Mouse (Mus musculus): ENCODE results near the gene Bmper. TPM values are rescaled to one million over a fixed set of nuclear protein-coding genes. Genes with fewer than 3 reads are reported as not detected.

The Bmper gene
- total and polyA plus RNA-seq, 3 experiments, result 0.11 TPM; not detected in 2

- Histone ChIP-seq H3K4me3 (ENCODE audit: low read depth, low read length) (no peak overlapping the region), H3K36me3 (replicated peaks) (no peaks in the 10 kb centered on the region), H3K4me1 (ENCODE audit: insufficient read depth, low read depth, low read length) (no peaks in the 10 kb centered on the region), H3K27me3 (ENCODE audit: insufficient read depth, low read length) (peaks cover 5% of the 10 kb centered on the region; the same call in 1 of the 2 replicates), H3K9me3 (replicated peaks) (no peaks in the 10 kb centered on the region)
- no peak for TF ChIP-seq POLR2AphosphoS5 (IDR thresholded peaks at IDR 0.05; ENCODE audit: insufficient replicate concordance, low read depth, low read length)
- TF ChIP-seq TAL1 (conservative IDR thresholded peaks at IDR 0.05; ENCODE audit: low read depth, low read length), result no peak
- TF ChIP-seq CTCF (IDR thresholded peaks at IDR 0.05; ENCODE audit: low read depth, low read length), result no peak
- TF ChIP-seq GATA1 (IDR thresholded peaks at IDR 0.05; ENCODE audit: borderline replicate concordance, low read length), result no peak
- no peak for TF ChIP-seq GATA2 (IDR thresholded peaks at IDR 0.05; ENCODE audit: borderline replicate concordance, low read depth, low read length)
- DNase-seq (ENCODE audit: low spot score) (no peak), ATAC-seq (ENCODE audit: extremely low read depth, insufficient number of reproducible peaks, low FRiP score, poor library complexity, severe bottlenecking) (no peak)
These were observed 163.3 kb downstream of the Bmper start for GRCm38 (mm10) chr9:23386201-23386600.

GRCm38 (mm10) chr9:23390118-23390517 lies 167.2 kb downstream of the Bmper start:
- Histone ChIP-seq H3K4me1 (ENCODE audit: insufficient read depth, low read depth, low read length) (no peaks in the 10 kb centered on the region), H3K27me3 (ENCODE audit: insufficient read depth, low read length) (0 out of 2 replicates have a peak, but pooled peaks cover 3% of the 10 kb centered on the region), H3K9me3 (replicated peaks) (no peaks in the 10 kb centered on the region), H3K36me3 (replicated peaks) (no peaks in the 10 kb centered on the region), H3K4me3 (ENCODE audit: low read depth, low read length) (no peak overlapping the region)
- no peak for ATAC-seq (ENCODE audit: extremely low read depth, insufficient number of reproducible peaks, low FRiP score, poor library complexity, severe bottlenecking)
- no peak for DNase-seq (ENCODE audit: low spot score)
- no peak for TF ChIP-seq CTCF (IDR thresholded peaks at IDR 0.05; ENCODE audit: low read depth, low read length)
- no peak for TF ChIP-seq GATA1 (IDR thresholded peaks at IDR 0.05; ENCODE audit: borderline replicate concordance, low read length)
- TF ChIP-seq GATA2 (IDR thresholded peaks at IDR 0.05; ENCODE audit: borderline replicate concordance, low read depth, low read length), result no peak
- TF ChIP-seq POLR2AphosphoS5 (IDR thresholded peaks at IDR 0.05; ENCODE audit: insufficient replicate concordance, low read depth, low read length), result no peak
- TF ChIP-seq TAL1 (conservative IDR thresholded peaks at IDR 0.05; ENCODE audit: low read depth, low read length), result no peak

DNA sequence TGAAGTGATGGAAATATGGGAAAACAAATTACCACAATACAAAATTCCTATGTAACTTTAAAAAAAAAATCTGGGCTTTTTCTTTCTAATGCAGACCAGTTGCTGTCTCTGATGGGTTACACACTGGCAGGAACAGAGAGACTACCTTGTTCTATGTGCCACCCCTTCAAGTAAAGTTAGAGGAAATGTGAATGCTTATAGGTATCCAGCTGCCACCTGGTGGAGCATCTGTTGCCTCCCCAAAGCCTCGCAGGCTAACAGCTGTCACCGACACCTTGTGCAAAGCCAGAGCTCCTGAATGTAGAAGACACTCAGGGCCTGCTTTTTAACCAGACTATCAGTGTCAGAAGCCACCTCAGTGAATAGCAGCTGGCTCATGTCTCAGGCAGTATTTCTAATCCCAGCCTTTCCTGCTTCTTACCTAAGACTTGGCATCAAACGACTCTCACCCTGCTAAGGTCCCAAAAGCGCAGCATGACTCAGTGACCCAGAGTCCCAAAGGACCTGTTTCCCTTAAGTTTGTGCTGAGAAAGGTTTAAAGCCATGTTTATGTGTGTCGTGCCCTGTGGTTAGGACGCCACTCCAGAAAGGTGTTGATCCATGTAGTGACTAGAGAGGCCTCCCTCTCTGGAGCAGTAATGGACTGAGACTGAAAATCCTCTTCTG lies 171.9 kb downstream of the Bmper start:
- H3K4me1 ChIP-seq (ENCODE audit: insufficient read depth, low read depth, low read length), result no peaks in the 10 kb centered on the region
- no peak for DNase-seq (ENCODE audit: low spot score)
- no peak overlapping the region for H3K4me3 ChIP-seq (ENCODE audit: low read depth, low read length)
- H3K36me3 ChIP-seq (replicated peaks), result no peaks in the 10 kb centered on the region
- peaks cover 2% of the 10 kb centered on the region; the same call in 1 of the 2 replicates for H3K27me3 ChIP-seq (ENCODE audit: insufficient read depth, low read length)
- TF ChIP-seq GATA2 (IDR thresholded peaks at IDR 0.05; ENCODE audit: borderline replicate concordance, low read depth, low read length) (no peak), TAL1 (conservative IDR thresholded peaks at IDR 0.05; ENCODE audit: low read depth, low read length) (no peak), POLR2AphosphoS5 (IDR thresholded peaks at IDR 0.05; ENCODE audit: insufficient replicate concordance, low read depth, low read length) (no peak), CTCF (IDR thresholded peaks at IDR 0.05; ENCODE audit: low read depth, low read length) (no peak), GATA1 (IDR thresholded peaks at IDR 0.05; ENCODE audit: borderline replicate concordance, low read length) (no peak)
- H3K9me3 ChIP-seq (replicated peaks), result no peaks in the 10 kb centered on the region
- ATAC-seq (ENCODE audit: extremely low read depth, insufficient number of reproducible peaks, low FRiP score, poor library complexity, severe bottlenecking), result no peak

GRCm38 (mm10) chr9:23396186-23396585 lies 173.3 kb downstream of the Bmper start:
- no peak for DNase-seq (ENCODE audit: low spot score)
- Histone ChIP-seq H3K4me3 (ENCODE audit: low read depth, low read length) (no peak overlapping the region), H3K36me3 (replicated peaks) (no peaks in the 10 kb centered on the region), H3K9me3 (replicated peaks) (no peaks in the 10 kb centered on the region), H3K27me3 (ENCODE audit: insufficient read depth, low read length) (peaks cover 2% of the 10 kb centered on the region; the same call in 1 of the 2 replicates), H3K4me1 (ENCODE audit: insufficient read depth, low read depth, low read length) (no peaks in the 10 kb centered on the region)
- TF ChIP-seq GATA2 (IDR thresholded peaks at IDR 0.05; ENCODE audit: borderline replicate concordance, low read depth, low read length) (no peak), TAL1 (conservative IDR thresholded peaks at IDR 0.05; ENCODE audit: low read depth, low read length) (no peak), CTCF (IDR thresholded peaks at IDR 0.05; ENCODE audit: low read depth, low read length) (no peak), GATA1 (IDR thresholded peaks at IDR 0.05; ENCODE audit: borderline replicate concordance, low read length) (no peak), POLR2AphosphoS5 (IDR thresholded peaks at IDR 0.05; ENCODE audit: insufficient replicate concordance, low read depth, low read length) (no peak)
- no peak for ATAC-seq (ENCODE audit: extremely low read depth, insufficient number of reproducible peaks, low FRiP score, poor library complexity, severe bottlenecking)

DNA sequence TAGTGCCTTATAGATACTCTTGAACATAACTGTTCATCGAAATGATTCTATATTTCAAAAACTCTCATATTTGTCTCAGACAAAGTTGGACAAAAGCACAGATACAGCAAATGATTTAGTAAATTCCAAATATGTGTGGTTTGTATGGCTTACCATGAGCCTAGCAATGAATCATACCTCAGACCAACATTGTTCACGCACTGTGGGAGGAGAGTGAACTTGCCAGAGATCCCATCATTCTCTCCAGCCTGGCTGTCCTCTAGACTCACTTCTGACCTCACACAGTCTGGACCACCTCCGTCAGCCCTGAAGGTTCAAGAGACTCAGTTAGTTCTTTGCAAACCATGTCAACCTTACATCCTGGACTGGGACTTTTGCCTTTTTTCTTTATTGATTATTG lies 175.0 kb downstream of the Bmper start:
- H3K27me3 ChIP-seq (ENCODE audit: insufficient read depth, low read length), result peaks cover 2% of the 10 kb centered on the region; the same call in 1 of the 2 replicates
- no peaks in the 10 kb centered on the region for H3K36me3 ChIP-seq (replicated peaks)
- DNase-seq (ENCODE audit: low spot score) (no peak), ATAC-seq (ENCODE audit: extremely low read depth, insufficient number of reproducible peaks, low FRiP score, poor library complexity, severe bottlenecking) (no peak)
- no peaks in the 10 kb centered on the region for H3K9me3 ChIP-seq (replicated peaks)
- H3K4me1 ChIP-seq (ENCODE audit: insufficient read depth, low read depth, low read length), result no peaks in the 10 kb centered on the region
- no peak for TF ChIP-seq POLR2AphosphoS5 (IDR thresholded peaks at IDR 0.05; ENCODE audit: insufficient replicate concordance, low read depth, low read length)
- TF ChIP-seq TAL1 (conservative IDR thresholded peaks at IDR 0.05; ENCODE audit: low read depth, low read length), result no peak
- no peak for TF ChIP-seq CTCF (IDR thresholded peaks at IDR 0.05; ENCODE audit: low read depth, low read length)
- TF ChIP-seq GATA2 (IDR thresholded peaks at IDR 0.05; ENCODE audit: borderline replicate concordance, low read depth, low read length), result no peak
- no peak for TF ChIP-seq GATA1 (IDR thresholded peaks at IDR 0.05; ENCODE audit: borderline replicate concordance, low read length)
- no peak overlapping the region for H3K4me3 ChIP-seq (ENCODE audit: low read depth, low read length)

GRCm38 (mm10) chr9:23399638-23400284 lies 176.9 kb downstream of the Bmper start:
- ATAC-seq (ENCODE audit: extremely low read depth, insufficient number of reproducible peaks, low FRiP score, poor library complexity, severe bottlenecking) (no peak), DNase-seq (ENCODE audit: low spot score) (no peak)
- no peaks in the 10 kb centered on the region for H3K9me3 ChIP-seq (replicated peaks)
- H3K36me3 ChIP-seq (replicated peaks), result no peaks in the 10 kb centered on the region
- H3K4me3 ChIP-seq (ENCODE audit: low read depth, low read length), result no peak overlapping the region
- no peaks in the 10 kb centered on the region for H3K4me1 ChIP-seq (ENCODE audit: insufficient read depth, low read depth, low read length)
- peaks cover 2% of the 10 kb centered on the region; the same call in 1 of the 2 replicates for H3K27me3 ChIP-seq (ENCODE audit: insufficient read depth, low read length)
- TF ChIP-seq GATA1 (IDR thresholded peaks at IDR 0.05; ENCODE audit: borderline replicate concordance, low read length) (no peak), POLR2AphosphoS5 (IDR thresholded peaks at IDR 0.05; ENCODE audit: insufficient replicate concordance, low read depth, low read length) (no peak), GATA2 (IDR thresholded peaks at IDR 0.05; ENCODE audit: borderline replicate concordance, low read depth, low read length) (no peak), CTCF (IDR thresholded peaks at IDR 0.05; ENCODE audit: low read depth, low read length) (no peak), TAL1 (conservative IDR thresholded peaks at IDR 0.05; ENCODE audit: low read depth, low read length) (no peak)
